Mouse (Mus musculus) heart, embryonic 10.5 days (tissue): ENCODE results near the gene Fbll1. TPM values are rescaled to one million over a fixed set of nuclear protein-coding genes. Genes with fewer than 3 reads are reported as not detected.
A peak's percentile ranks its signal among the peaks of the same experiment; 100 is the strongest.
"Not testable (repeated sequence)": the region's sequence is repeated elsewhere in the genome, so short reads cannot be mapped to it uniquely, and the experiment has no call there.

Experiments
- DNase-seq: peaks from one replicate; pipeline ENCODE4 v3.0.0-alpha.2; 2017; ENCODE audit warnings: low spot score
- H3K27ac ChIP-seq: fragments of 300-500 bp; sonication (generic); 2 replicates; pipeline ENCODE4 v1.5.1; 2016; ENCODE audit warnings: mild to moderate bottlenecking
- H3K27me3 ChIP-seq: fragments of 300-500 bp; sonication (generic); 2 replicates; pipeline ENCODE4 v1.6.1; 2016; ENCODE audit warnings: mild to moderate bottlenecking; ENCODE audit not compliant: poor library complexity, insufficient read depth, severe bottlenecking
- H3K36me3 ChIP-seq: fragments of 300-500 bp; sonication (generic); 2 replicates; pipeline ENCODE4 v1.6.1; 2016; ENCODE audit warnings: mild to moderate bottlenecking, moderate library complexity
- H3K4me1 ChIP-seq: fragments of 300-500 bp; sonication (generic); 2 replicates; pipeline ENCODE4 v1.6.1; 2016; ENCODE audit warnings: mild to moderate bottlenecking
- H3K4me3 ChIP-seq: fragments of 300-500 bp; sonication (generic); 2 replicates; pipeline ENCODE4 v1.5.1; 2016; ENCODE audit warnings: mild to moderate bottlenecking, moderate library complexity
- H3K9me3 ChIP-seq: fragments of 300-500 bp; sonication (generic); 2 replicates; pipeline ENCODE4 v1.6.1; 2016; ENCODE audit warnings: mild to moderate bottlenecking, moderate library complexity
- WGBS: fragments of 180-500 bp; shearing (Covaris S2); methylation state at CpG from one replicate; pipeline ENCODE4 v1.1.7; 2016; 5-methylcytosine and 5-hydroxymethylcytosine counted together
- polyA plus RNA-seq: library from polyadenylated mRNA; unstranded; fragments of >200 nt; fragmentation: Nextera tagmentation; extraction: Ambion mirVana; gene quantifications from 2 replicates; pipeline ENCODE4 v1.2.1, GENCODE M21; 2016

The Fbll1 gene
- not detected in 2 replicates for polyA plus RNA-seq

GRCm38 (mm10) chr11:35798874-35799273 is at the start of gene Fbll1:
Gene Fbll1, minus strand, starts transcription at chr11:35798884.
- Histone ChIP-seq H3K4me3 (peak within 1 kb of the TSS; percentile 58), H3K27ac (no peak within 1 kb of the TSS), H3K27me3 (peaks cover 59% of the 10 kb centered on the region), H3K4me1 (peaks cover 14% of the 10 kb centered on the region), H3K36me3 (no peaks in the 10 kb centered on the region), H3K9me3 (no peaks in the 10 kb centered on the region)
- DNase-seq: peak; percentile 83
- WGBS: 17% methylated on average over 11 of the region's 11 CpGs

GRCm38 (mm10) chr11:35844299-35844698 is 45.6 kb upstream of the Fbll1 start:
- Histone ChIP-seq H3K36me3 (peaks cover 18% of the 10 kb centered on the region; the same call in 1 of the 2 replicates), H3K4me3 (no peak overlapping the region), H3K27me3 (no peaks in the 10 kb centered on the region), H3K27ac (no peak overlapping the region), H3K9me3 (no peaks in the 10 kb centered on the region), H3K4me1 (0 out of 2 replicates have a peak, but pooled peaks cover 4% of the 10 kb centered on the region)
- DNase-seq: no peak
- WGBS: 85% methylated on average over 9 of the region's 9 CpGs

GRCm38 (mm10) chr11:35842560-35842959 is 43.9 kb upstream of the Fbll1 start:
- not testable (repeated sequence) for H3K27ac ChIP-seq, DNase-seq, H3K27me3 ChIP-seq, H3K4me3 ChIP-seq, H3K9me3 ChIP-seq
- Histone ChIP-seq H3K4me1 (peaks cover 12% of the 10 kb centered on the region; the same call in 1 of the 2 replicates), H3K36me3 (peaks cover 18% of the 10 kb centered on the region; the same call in 1 of the 2 replicates)
- WGBS: 76% methylated on average over 4 of the region's 4 CpGs

GRCm38 (mm10) chr11:35841738-35842325 is 43.1 kb upstream of the Fbll1 start:
- Histone ChIP-seq H3K4me1 (peaks cover 12% of the 10 kb centered on the region; the same call in 1 of the 2 replicates), H3K27ac (no peak overlapping the region), H3K36me3 (peaks cover 18% of the 10 kb centered on the region; the same call in 1 of the 2 replicates), H3K4me3 (no peak overlapping the region), H3K9me3 (no peaks in the 10 kb centered on the region), H3K27me3 (no peaks in the 10 kb centered on the region)
- WGBS: 82% methylated on average over 21 of the region's 21 CpGs
- DNase-seq: no peak

- H3K9me3 ChIP-seq, DNase-seq, H3K27me3 ChIP-seq, H3K27ac ChIP-seq, H3K4me3 ChIP-seq: not testable (repeated sequence)
- 89% methylated on average over 4 of the region's 4 CpGs for WGBS
- peaks cover 12% of the 10 kb centered on the region; the same call in 1 of the 2 replicates for H3K4me1 ChIP-seq
- peaks cover 18% of the 10 kb centered on the region; the same call in 1 of the 2 replicates for H3K36me3 ChIP-seq
These were observed 42.1 kb upstream of the Fbll1 start for GRCm38 (mm10) chr11:35840806-35841205.

GRCm38 (mm10) chr11:35840282-35840681 is 41.6 kb upstream of the Fbll1 start:
- no peak overlapping the region for H3K27ac ChIP-seq
- no peak for DNase-seq
- WGBS: 76% methylated on average over 7 of the region's 7 CpGs

GRCm38 (mm10) chr11:35838345-35839338 is 40.0 kb upstream of the Fbll1 start:
- no peaks in the 10 kb centered on the region for H3K27me3 ChIP-seq
- peak overlapping the region; percentile 87 for H3K27ac ChIP-seq
- peaks cover 9% of the 10 kb centered on the region for H3K4me1 ChIP-seq
- peak; percentile 99 for DNase-seq
- peak overlapping the region; percentile 57 for H3K4me3 ChIP-seq
- H3K9me3 ChIP-seq: no peaks in the 10 kb centered on the region
- peaks cover 18% of the 10 kb centered on the region; the same call in 1 of the 2 replicates for H3K36me3 ChIP-seq
- WGBS: 31% methylated on average over 28 of the region's 28 CpGs

More at GRCm38 (mm10) chr11:35840282-35840681, 41.6 kb upstream of the Fbll1 start:
- H3K4me1 ChIP-seq: peaks cover 12% of the 10 kb centered on the region; the same call in 1 of the 2 replicates
- H3K27me3 ChIP-seq: no peaks in the 10 kb centered on the region
- no peaks in the 10 kb centered on the region for H3K9me3 ChIP-seq
- H3K36me3 ChIP-seq: peaks cover 18% of the 10 kb centered on the region; the same call in 1 of the 2 replicates
- H3K4me3 ChIP-seq: no peak overlapping the region

- Histone ChIP-seq H3K9me3 (no peaks in the 10 kb centered on the region), H3K27me3 (no peaks in the 10 kb centered on the region), H3K36me3 (peaks cover 14% of the 10 kb centered on the region), H3K4me1 (peaks cover 20% of the 10 kb centered on the region), H3K4me3 (peak overlapping the region; percentile 57), H3K27ac (peak overlapping the region; percentile 87)
- DNase-seq: no peak
- 72% methylated on average over 5 of the region's 5 CpGs for WGBS
These were observed 38.8 kb upstream of the Fbll1 start for GRCm38 (mm10) chr11:35837156-35838126.

- peak within 1 kb of the TSS; percentile 80 for H3K4me3 ChIP-seq
- no peaks in the 10 kb centered on the region for H3K9me3 ChIP-seq
- WGBS: 2% methylated on average over 46 of the region's 46 CpGs
- peaks cover 31% of the 10 kb centered on the region for H3K36me3 ChIP-seq
- H3K4me1 ChIP-seq: peaks cover 26% of the 10 kb centered on the region
- peak; percentile 96 for DNase-seq
- peak within 1 kb of the TSS; percentile 86 for H3K27ac ChIP-seq
- H3K27me3 ChIP-seq: no peaks in the 10 kb centered on the region
These were observed 35.5 kb upstream of the Fbll1 start, which contains the start of gene Rars for GRCm38 (mm10) chr11:35834022-35834760. Gene Rars, minus strand, starts transcription at chr11:35834506.

- Histone ChIP-seq H3K27ac (no peak overlapping the region), H3K9me3 (no peaks in the 10 kb centered on the region), H3K36me3 (peaks cover 40% of the 10 kb centered on the region), H3K4me3 (peak overlapping the region; percentile 80), H3K4me1 (peaks cover 25% of the 10 kb centered on the region), H3K27me3 (no peaks in the 10 kb centered on the region)
- WGBS: 77% methylated on average over 6 of the region's 6 CpGs
- DNase-seq: no peak
These were observed 34.6 kb upstream of the Fbll1 start for GRCm38 (mm10) chr11:35833270-35833669.

GRCm38 (mm10) chr11:35832139-35832538 is 33.5 kb upstream of the Fbll1 start:
- DNase-seq: peak; percentile 74
- Histone ChIP-seq H3K27ac (no peak overlapping the region), H3K36me3 (peaks cover 51% of the 10 kb centered on the region), H3K4me1 (peaks cover 18% of the 10 kb centered on the region), H3K9me3 (no peaks in the 10 kb centered on the region), H3K27me3 (no peaks in the 10 kb centered on the region), H3K4me3 (no peak overlapping the region)
- 43% methylated on average over 4 of the region's 4 CpGs for WGBS
